Mouse (Mus musculus) heart, adult 2 months (tissue): ENCODE measurements at regions not wholly inside any gene's neighbourhood (a gene's known extent, or its start where the extent isn't known, plus 50 kb on each side); places are given as distances from the start of the nearest gene placed in this dataset.

Experiments
- CTCF ChIP-seq: fragments of 200-600 bp; IDR thresholded peaks from 2 replicates; pipeline ENCODE4 v1.8.1; 2022; ENCODE audit warnings: antibody characterized with exemption, mild to moderate bottlenecking, moderate library complexity
- EP300 ChIP-seq: fragments of 200-500 bp; IDR thresholded peaks from 2 replicates; pipeline ENCODE4 v1.6.1; 2011; ENCODE audit warnings: low read depth, low read length, control low read depth; ENCODE audit not compliant: insufficient read depth
- POLR2A ChIP-seq: fragments of 200-500 bp; IDR thresholded peaks from 2 replicates; pipeline ENCODE4 v1.6.1; 2011; ENCODE audit warnings: mild to moderate bottlenecking, low read depth, low read length, control low read depth; ENCODE audit not compliant: insufficient read depth

- TF ChIP-seq EP300 (no peak), CTCF (no peak), POLR2A (no peak)
These were observed 63.3 kb upstream of the Fam19a5 start for GRCm38 (mm10) chr15:87480758-87481157.
